Mouse (Mus musculus): ENCODE measurements around the gene Gpx3. TPM values are rescaled to one million over a fixed set of nuclear protein-coding genes. Genes with fewer than 3 reads are reported as not detected.

The Gpx3 gene
- total RNA-seq, 2 experiments from 2014 or later: 33.8 to 163 TPM

DNA sequence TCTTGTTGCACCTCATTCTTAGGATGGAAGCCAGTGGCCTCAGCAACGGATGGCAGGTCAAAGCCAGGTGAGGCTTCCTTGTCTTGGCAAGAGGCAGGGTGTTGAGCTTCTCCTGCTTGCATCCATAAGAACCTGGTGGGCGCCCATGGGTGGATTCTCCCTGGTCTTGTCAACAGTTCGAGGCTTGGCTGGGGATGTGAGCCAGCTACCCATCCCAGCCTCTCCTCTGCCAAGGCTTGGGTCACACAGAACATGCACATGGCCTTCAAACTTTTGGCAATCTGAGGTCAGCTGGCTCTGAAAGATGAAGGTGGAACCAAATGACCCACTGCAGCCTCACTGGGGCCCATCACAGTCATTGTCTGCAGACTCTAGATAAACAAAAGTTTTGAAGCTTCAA lies 8.9 kb downstream of the Gpx3 start:
- DNase-seq (ENCODE audit: low spot score in 2 of 2): no peak

DNA sequence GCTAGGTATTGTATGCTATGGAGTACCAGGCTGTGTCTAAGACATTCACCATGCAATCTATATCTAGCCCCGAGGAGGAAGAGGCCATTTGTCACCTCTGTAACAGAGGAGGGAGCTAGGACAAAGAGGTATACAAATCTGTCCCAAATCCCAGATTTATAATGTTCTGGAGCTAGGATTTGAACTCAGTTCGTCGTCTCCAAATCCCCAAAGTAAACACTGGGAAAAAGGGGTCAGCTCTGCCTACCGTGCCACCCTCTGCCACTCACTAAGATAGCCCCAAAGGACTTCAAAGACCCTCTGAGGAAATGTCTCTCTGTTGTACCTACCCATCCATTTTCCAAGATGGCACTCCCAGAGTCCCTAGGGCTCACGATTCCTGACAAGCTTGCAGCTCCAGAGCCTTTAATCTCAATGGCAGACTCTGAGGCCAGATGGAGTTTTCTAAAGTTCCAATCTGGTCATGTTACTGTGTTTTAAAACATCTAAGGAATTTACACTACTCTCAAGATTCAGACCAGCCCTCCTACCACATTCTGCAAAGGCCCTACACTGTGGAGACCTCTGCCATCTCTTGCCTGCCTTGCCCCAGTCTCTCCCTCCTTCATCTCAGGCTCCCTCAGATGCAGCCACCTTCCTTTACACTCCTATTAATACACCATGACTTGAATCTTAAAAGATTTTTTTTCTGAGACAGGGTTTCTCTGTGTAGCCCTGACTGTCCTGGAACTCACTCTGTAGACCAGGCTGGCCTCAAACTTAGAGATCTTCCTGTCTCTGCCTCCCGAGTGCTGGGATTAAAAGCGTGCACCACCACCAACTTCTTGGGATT lies 9.6 kb downstream of the Gpx3 start:
- DNase-seq (ENCODE audit: low spot score in 2 of 2): no peak

DNA sequence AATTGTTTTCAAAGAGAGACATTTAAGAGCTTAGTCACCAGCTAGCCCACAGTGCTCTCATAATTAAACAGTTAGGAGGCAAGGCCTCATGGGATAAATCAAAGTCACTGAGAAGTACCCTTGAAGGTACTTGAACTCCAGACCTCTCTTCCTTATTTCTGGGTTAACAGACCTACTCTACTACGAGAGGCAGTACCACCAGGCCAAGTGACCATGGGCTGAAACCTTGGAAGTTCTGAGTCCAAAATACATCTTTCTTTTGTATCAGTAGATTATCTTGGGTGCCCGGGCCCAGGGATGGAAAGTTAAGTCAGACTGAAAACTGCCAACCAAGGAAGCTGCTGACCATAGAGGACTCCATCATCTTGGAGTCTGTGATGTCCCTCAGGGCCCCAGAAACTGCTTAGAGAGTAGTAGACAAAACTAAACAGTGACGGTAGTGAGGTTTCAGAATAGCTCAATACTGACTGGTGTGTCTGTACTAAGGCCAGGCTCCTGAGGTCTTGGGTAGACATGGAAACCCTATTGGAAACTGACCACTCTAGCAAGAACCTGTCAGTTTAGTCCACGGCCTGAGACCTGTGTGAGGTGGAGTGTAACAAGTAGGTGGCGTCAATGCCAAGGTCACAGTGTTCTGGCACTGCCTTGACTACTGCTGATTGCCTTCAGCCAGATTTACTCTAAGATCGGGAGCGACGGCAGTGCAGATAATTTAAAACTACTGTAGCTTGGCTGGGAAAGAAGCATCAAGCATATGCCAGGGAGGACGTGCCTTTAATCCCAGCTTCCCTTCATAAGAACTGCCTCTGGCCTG lies 10.5 kb downstream of the Gpx3 start:
- no peak for DNase-seq (ENCODE audit: low spot score in 2 of 2)

DNA sequence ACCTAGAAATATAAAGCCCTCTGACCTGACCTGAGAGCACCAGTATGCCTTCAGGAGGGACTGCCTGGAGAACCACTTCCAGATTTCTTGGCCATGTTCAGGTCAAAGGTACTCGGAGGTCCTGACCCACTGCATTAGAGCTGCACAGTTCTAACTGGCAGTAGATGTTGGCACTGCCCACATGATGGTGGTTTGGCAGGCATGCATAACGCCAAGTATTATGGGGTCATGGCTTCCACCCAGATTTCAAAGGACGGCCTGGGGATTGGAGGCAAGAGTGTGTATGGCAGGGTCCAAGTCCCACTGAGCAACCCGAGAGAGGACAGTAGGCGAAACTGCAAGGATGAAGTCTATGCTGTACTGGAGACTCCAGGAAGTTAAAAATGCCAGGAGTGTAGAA lies 11.6 kb downstream of the Gpx3 start:
- DNase-seq (ENCODE audit: low spot score in 2 of 2): no peak

DNA sequence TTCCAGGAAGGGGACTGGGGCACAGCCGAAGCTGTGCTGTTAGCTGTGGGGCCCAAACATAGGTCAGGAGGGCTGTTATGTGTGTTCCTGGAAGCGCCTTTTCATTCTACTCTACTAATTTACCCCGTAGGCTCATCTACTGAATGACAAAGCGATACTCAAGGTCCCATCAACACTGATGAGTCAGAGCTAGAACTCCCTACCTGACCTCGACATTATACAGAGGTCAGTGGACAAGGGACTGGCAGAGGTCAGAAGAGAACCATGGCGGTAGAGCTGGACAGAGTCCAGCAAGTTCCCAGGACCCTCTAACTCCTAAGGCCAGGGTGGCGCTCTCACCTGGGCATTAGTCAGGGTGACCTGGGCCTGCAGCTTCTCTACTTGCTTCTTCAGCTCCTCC lies 15.2 kb downstream of the Gpx3 start:
- no peak for DNase-seq (ENCODE audit: low spot score in 2 of 2)

DNA sequence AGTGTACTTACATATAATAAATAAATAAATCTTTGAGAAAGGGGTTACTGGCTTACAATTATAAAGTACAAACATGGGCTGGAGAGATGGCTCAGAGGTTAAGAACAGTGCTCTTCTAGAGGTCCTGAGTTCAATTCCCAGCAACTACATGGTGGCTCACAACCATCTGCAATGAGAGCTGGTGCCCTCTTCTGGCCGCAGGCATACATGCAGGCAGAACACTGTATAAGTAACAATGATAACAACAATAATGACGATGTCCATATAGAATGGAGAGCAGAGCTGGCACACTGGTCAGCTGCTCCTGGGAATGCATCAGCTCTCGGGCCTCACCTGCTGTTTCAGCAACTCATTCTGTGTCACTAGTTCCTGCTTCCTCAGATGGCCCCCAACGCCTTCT lies 16.0 kb downstream of the Gpx3 start:
- no peak for DNase-seq (ENCODE audit: low spot score in 2 of 2)

DNA sequence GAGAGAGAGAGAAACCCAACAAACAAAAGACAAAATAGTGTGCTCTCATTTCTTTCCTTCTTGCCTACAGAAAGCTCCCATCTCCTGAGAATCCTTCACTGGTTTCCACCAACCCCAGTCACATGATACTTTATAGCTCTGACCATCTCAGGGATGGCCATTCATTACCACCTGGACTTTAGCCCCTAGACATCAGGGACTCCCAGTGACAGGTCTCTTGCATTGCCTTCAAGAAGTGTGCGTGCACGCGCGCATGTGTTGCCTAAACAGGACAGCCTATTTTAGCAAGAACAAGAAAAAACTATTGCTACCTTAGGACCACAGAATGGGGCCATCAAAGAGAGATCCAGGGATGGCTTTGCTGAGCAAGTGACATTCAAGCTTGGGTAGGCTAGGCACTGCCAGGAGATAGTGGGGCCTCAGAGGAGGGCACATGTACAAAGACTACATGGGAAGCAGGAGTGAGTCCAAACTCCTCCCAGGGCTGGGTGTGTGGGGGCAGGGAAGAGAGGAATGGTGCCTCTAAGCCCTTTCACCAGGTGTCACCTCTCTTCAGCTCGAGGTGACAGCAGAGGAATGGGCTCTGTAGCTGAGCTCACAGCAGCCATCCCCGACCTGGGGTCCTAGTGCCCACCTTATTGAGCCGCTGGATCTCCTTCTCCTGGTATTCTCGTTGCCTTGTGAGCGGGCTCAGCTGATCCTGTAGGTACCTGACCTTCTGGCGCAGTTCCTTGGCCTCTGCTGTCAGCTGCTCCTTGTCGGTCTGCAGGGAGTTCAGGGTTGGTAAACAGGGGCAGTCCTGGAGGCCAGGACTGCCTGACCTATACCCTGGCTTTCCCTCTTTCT lies 18.1 kb downstream of the Gpx3 start:
- DNase-seq (ENCODE audit: low spot score in 2 of 2): no peak

DNA sequence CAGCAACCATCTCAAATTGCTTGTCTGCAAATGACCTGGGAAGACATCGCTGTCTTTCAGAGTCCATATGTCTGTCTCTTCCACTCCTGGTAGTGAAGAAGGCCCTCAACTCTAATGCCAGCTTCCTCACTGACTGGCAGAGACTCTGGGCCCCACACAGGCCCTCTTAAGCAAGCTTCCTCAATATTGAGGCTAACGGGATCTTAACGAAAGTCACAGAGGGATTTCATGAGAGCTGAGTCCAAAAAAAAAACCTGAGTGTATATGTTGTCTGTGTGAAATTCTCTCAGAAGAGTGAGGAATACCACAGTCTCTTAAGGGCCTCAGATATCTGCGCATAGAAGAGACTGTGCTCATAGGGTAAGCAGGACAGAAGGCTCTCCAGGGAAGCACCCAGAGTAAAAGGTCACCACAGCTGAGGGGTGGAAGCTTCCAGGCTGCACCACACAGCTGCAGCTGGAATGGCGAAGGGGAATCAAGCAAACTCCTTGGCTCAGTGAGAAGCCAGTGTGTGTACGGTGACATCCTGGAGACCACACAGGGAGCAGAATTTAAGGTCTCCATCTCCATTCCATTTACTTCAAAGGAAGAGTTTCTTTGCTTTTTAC lies 18.8 kb downstream of the Gpx3 start:
- DNase-seq (ENCODE audit: low spot score in 2 of 2): no peak

DNA sequence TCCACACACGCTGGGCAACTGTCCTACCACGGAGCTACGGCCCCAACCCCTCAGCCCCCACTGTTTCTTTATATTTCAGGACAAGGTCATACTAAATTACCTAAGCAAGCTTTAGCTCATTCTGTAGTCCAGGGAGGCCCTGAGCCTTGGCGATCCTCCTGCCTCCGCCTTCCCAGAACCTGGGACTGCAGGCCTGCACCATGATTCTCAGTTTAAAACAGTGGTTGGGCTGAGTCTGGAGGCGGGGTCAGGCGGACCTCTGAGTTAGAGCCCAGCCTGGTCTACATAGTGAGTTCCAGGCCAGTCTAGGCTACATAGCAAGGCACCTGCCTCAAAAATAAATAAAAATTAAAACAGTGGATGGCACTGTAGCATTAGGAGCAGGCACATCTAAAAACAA lies 19.5 kb downstream of the Gpx3 start:
- DNase-seq (ENCODE audit: low spot score in 2 of 2): no peak

DNA sequence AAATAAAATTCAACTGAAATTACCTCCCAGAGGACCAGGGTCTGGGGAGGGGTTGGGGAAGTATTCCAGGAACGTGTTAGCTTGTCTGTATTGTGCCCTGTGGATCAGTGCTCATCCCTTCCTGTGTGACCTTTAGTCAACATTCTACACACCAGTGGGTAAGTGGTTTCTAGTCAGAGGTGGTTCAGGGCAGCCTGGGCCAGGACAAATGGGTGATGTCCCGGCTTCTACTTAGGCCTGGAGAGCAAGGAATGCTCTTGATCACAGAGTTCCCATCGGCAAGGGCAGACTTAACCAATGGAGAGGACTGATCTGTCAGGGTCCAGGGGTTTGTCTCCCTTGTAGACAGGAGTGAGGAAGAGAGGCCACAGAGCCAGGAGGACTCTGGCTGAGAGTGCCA lies 20.2 kb downstream of the Gpx3 start:
- DNase-seq (ENCODE audit: low spot score in 2 of 2): no peak

DNA sequence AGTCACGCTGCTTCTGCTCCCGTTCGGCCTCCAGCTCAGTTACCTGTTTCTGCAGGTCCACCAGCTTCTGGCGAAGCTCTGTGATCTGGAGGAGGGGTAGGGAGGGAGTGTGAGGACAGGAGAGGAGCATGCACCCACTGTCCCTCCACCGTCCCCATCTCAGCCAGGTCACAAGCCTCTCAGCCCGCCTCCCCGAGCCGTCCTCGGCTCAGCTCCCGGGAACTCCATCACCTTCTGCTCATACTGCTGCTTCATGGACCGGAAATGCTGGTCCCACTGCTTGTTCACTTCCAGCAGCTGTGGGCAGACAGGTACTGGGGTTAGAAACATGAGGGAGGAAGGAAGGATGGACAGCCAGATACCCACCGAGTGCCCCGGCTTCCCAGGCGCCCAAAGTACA lies 21.9 kb downstream of the Gpx3 start:
- no peak for DNase-seq (ENCODE audit: low spot score in 2 of 2)

DNA sequence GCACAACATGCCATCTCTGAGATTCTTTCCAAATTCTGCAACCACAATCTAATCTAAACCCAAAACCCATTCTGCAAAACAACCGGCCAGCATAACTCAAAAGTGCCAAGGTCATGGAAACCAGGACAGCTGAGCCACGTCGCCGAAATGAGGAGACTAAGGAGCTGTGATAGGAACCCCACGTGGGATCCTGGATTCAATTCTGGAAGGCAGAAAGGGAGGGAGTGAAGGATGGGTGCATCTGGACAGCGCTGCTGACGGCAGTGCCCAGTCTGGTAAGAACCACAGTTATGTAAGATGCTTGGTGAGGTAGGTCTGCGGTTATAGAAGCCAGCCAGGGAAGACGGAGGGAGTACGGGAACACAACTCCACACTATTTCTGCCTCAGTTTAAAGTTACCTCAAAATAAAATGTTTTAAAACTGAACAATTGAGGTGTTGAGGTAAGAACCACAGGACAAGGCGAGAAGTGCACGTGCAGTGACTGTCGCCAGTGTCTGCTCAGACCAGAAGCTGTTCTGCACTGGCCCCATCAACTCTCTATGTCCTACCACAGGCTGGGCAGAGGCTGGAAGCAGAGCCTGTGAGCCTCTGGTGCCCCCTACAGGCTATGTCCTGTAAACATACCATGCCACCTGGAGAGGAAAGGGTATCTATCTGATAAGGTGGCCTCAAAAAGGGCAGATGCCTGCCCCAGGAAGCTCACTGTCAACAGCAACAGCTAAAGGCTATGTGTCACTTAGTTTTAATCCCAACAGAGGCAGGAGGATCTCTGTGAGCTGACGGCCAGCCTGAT lies 25.3 kb downstream of the Gpx3 start:
- DNase-seq (ENCODE audit: low spot score in 2 of 2): peak in 1 of 2 experiments; percentile 44

DNA sequence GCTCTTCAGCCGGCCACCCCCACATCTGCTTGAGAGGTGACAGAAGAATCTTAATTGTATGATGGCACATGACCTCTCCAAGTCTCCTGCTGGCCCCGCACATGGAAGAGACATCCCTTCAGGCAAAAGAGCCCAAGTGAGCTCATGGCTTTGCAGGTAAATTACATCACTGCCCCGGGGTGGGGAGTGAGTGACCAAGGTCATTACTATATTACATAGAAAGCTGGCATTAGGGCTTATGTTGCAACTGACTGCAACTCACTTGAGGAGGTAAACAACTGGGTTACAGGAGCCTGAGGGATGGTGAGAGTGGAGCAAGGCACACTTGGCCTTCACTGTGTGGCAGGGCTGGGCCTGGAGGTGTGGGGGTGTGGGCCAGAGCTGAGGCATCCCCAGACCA lies 26.0 kb downstream of the Gpx3 start:
- DNase-seq (ENCODE audit: low spot score in 2 of 2): no peak

DNA sequence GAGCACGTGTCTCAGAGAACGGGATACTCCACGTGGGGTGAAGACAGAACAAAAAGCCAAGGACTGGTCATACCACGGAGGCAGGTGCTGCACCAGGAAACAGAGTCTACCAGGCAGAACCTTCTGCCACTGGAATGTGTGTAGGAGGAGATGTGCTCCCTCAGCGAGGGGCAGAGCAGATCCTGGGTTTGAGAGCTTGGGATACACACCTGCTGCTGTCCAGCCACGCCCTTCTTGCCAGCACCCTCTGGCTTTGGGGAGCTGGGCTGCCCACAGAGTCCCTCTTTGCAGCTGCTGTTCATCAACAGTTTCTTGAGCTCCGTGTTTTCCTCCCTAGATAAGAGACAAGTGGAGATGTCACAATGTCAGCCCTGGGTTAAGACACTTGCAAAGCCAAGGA lies 26.6 kb downstream of the Gpx3 start:
- no peak for DNase-seq (ENCODE audit: low spot score in 2 of 2)

DNA sequence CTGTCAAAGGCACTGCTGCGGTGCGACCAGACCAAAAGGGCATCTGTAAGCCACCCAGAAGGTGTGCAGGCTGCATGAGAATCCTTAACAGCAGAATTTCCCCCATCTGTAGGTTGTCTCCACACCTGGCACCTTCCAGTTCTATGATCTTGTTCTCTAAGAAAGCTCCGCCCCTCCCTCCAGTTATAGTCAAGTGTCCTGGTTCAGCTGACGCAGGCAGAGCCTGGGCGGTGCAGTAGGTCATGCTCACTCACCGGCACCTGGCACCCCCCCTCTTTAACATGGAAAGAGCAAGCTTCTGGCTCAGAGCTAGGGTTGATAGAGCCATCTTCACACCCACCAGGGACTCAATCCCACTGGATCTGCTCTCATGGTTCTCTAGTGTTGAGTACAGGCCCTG lies 27.0 kb downstream of the Gpx3 start:
- no peak for DNase-seq (ENCODE audit: low spot score in 2 of 2)

DNA sequence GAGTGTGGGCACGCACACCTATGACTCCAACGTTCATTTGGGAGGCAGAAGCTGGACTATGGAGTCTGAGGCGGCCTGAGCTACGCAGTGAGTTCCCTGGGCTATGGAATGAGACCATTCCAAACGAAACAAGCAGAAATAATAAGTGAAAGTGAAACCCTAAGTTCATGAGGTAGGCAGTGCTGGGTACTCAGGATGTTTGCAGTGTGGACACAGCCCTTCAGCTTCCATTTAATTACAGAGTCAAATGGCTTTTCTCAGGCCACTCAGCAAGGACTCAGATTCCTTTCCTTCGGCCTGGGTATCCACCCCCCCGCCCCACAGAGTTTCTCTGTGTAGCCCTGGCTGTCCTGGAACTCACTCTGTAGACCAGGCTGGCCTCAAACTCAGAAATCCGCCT lies 27.5 kb downstream of the Gpx3 start:
- DNase-seq (ENCODE audit: low spot score in 2 of 2): no peak

DNA sequence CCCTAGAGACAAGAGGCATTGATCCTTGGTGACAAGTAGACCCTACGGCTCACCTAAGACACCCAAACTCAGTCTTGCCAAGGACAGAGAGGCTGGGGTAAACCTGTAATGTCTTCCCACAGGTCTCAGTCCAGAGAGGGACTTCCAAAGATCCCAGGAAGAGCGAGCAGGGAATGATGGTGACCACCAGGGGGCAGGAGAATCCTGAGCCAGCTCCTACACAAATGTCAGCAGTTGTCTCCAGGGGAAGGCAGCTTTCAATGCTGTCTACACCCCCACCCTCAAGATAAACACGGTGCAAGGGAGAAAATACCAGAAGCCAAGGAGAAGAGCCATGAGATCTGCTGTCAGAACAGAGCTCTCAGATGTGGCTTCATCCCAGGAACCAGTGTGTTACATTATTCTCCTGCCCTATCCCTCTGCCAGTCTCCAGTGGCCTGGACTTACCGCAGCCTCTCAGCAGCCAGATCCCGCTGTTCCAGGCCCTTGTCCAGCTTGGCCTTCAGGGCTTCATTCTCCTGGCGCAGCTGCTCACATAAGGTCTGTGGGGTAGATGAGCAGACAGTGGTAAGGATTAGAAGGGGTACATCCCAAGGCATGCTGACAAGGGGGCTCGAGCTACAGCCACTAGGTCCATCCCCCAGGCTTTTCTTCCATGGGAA lies 28.2 kb downstream of the Gpx3 start:
- no peak for DNase-seq (ENCODE audit: low spot score in 2 of 2)

DNA sequence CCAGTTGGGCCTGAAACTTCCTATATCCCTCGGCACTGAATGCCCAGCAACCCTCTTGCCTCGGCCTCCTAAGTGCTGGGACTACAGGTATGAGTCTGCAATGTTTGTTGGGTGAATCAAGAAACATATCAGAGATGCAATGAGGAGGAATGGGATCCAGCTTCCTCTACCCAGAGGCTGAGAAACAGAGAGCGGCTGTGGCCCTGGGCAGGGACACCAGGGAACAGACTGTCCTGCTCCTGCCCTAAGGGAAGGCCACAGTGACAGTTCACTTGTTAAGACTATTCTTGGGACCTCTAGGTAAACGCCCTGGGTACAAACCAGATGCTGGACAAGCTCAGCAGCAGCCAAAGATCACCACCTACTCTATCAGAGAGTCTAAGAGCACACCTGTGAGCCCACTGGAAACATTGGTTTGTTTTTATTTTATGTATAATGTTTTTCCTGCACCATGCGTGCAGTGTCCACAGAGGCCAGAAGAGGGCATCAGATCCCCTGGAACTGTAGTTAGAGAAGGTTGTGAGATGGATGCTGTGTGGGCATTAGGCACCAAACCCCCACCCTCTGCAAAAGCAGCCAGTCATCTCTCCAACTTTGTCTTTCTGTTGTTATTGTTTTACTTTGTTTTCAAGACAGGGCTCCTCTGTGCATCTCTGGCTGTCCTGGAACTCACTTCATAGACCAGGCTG lies 29.3 kb downstream of the Gpx3 start:
- no peak for DNase-seq (ENCODE audit: low spot score in 2 of 2)

DNA sequence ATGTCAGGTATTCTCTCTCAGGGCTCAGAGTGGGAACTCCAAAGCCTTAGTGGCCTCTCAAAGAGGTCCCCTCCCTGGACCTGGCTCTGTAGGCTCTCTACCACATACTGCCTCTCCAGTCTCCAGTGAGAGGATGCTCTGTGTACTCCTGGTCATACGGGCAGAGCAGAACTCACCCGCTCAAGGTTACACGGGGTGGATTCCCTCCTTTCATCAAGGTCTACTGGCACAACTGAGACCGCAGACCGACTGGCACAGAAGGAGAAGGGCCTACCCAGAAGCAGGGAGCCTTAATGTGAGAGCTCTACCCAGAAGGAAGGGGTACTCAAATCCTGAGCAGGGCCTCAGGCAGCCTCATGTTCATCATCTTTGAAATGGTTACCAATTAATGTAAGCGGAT lies 30.3 kb downstream of the Gpx3 start:
- no peak for DNase-seq (ENCODE audit: low spot score in 2 of 2)
